Mouse (Mus musculus) myocyte (in vitro differentiated cells): ENCODE results near the gene Leng9. TPM values are rescaled to one million over a fixed set of nuclear protein-coding genes. Genes with fewer than 3 reads are reported as not detected.

Source experiments
- H3K27me3 ChIP-seq: one replicate; pipeline ENCODE4 v1.6.1; 2011; ENCODE audit not compliant: control insufficient read depth, insufficient read depth, insufficient read length
- H3K36me3 ChIP-seq: one replicate; pipeline ENCODE4 v1.6.1; 2011; ENCODE audit not compliant: control insufficient read depth, insufficient read depth
- H3K4me2 ChIP-seq: one replicate; pipeline ENCODE4 v1.6.1; 2011; ENCODE audit warnings: low read depth, control low read depth
- H3K4me3 ChIP-seq: one replicate; pipeline ENCODE4 v1.5.1; 2011; ENCODE audit warnings: mild to moderate bottlenecking, control low read depth, moderate library complexity
- H3K79me2 ChIP-seq: one replicate; pipeline ENCODE4 v1.6.1; 2011; ENCODE audit not compliant: control insufficient read depth, insufficient read depth
- H3ac ChIP-seq: one replicate; pipeline ENCODE4 v1.6.1; 2011; ENCODE audit not compliant: control insufficient read depth, insufficient read length
- CEBPB ChIP-seq: IDR thresholded peaks from 2 replicates; pipeline ENCODE4 v1.6.1; 2011; ENCODE audit warnings: mild to moderate bottlenecking, moderate library complexity; ENCODE audit not compliant: poor library complexity, insufficient read depth, severe bottlenecking
- E2F4 ChIP-seq: IDR thresholded peaks from one replicate; pipeline ENCODE4 v1.6.1; 2011; ENCODE audit warnings: mild to moderate bottlenecking, control low read depth, moderate library complexity; ENCODE audit not compliant: insufficient read depth
- MAX ChIP-seq: IDR thresholded peaks from one replicate; pipeline ENCODE4 v1.6.1; 2011; ENCODE audit warnings: low read depth, mild to moderate bottlenecking, control low read depth
- MYOD1 ChIP-seq, 3 experiments: IDR thresholded peaks; one replicate each; pipeline ENCODE4 v1.6.1; 2011; ENCODE audit warnings: control low read depth in 2 of 3, low read depth in 2 of 3, mild to moderate bottlenecking in 2 of 3, moderate library complexity in 1 of 3; ENCODE audit not compliant: insufficient read length in 2 of 3, control insufficient read depth in 1 of 3
- MYOG ChIP-seq, 3 experiments: IDR thresholded peaks; one replicate each; pipeline ENCODE4 v1.6.1; 2011; ENCODE audit warnings: control low read depth in 2 of 3, low read depth in 2 of 3, mild to moderate bottlenecking in 2 of 3; ENCODE audit not compliant: insufficient read length in 2 of 3, control insufficient read depth in 1 of 3, insufficient read depth in 1 of 3
- POLR2A ChIP-seq: IDR thresholded peaks from one replicate; pipeline ENCODE4 v1.6.1; 2011; ENCODE audit warnings: low read depth, mild to moderate bottlenecking, control low read depth, moderate library complexity; ENCODE audit not compliant: insufficient read length
- POLR2AphosphoS2 ChIP-seq: IDR thresholded peaks from one replicate; pipeline ENCODE4 v1.6.1; 2011; ENCODE audit warnings: low read depth, control low read depth; ENCODE audit not compliant: insufficient read length
- REST ChIP-seq: IDR thresholded peaks from one replicate; pipeline ENCODE4 v1.6.1; 2011; ENCODE audit warnings: mild to moderate bottlenecking, control low read depth, moderate library complexity; ENCODE audit not compliant: insufficient read depth, insufficient read length
- SRF ChIP-seq: IDR thresholded peaks from one replicate; pipeline ENCODE4 v1.6.1; 2011; ENCODE audit warnings: low read depth; ENCODE audit not compliant: control insufficient read depth, insufficient read length
- TCF12 ChIP-seq: IDR thresholded peaks from one replicate; pipeline ENCODE4 v1.6.1; 2011; ENCODE audit warnings: mild to moderate bottlenecking, control low read depth; ENCODE audit not compliant: poor library complexity, insufficient read depth, severe bottlenecking
- TCF3 ChIP-seq: IDR thresholded peaks from one replicate; pipeline ENCODE4 v1.6.1; 2011; ENCODE audit warnings: low read depth, control low read depth; ENCODE audit not compliant: insufficient read length
- USF1 ChIP-seq: IDR thresholded peaks from one replicate; pipeline ENCODE4 v1.6.1; 2011; ENCODE audit warnings: low read depth, mild to moderate bottlenecking, control low read depth, moderate library complexity
- polyA plus RNA-seq: library from polyadenylated mRNA; unstranded; fragments of >200 nt; fragmentation: generic; extraction: Trizol; gene quantifications from one replicate; pipeline ENCODE4 v1.2.1, GENCODE M21; 2012; ENCODE audit warnings: missing spikeins

The Leng9 gene
- polyA plus RNA-seq, 1 experiment = 3.2 TPM

GRCm38 (mm10) chr7:4154356-4154755 lies 4.2 kb upstream of the Leng9 start:
- no peak for TF ChIP-seq E2F4
- no peak for TF ChIP-seq TCF12
- TF ChIP-seq REST = no peak
- TF ChIP-seq MYOD1 (IDR thresholded peaks at IDR 0.05; ENCODE audit: control insufficient read depth in 1 of 3, insufficient read length in 2 of 3, low read depth in 2 of 3) = no peak
- TF ChIP-seq MAX = no peak
- no peak for TF ChIP-seq POLR2A
- TF ChIP-seq USF1 = no peak
- TF ChIP-seq CEBPB = no peak
- TF ChIP-seq SRF = no peak
- TF ChIP-seq POLR2AphosphoS2 = no peak
- TF ChIP-seq TCF3 = no peak
- no peak for TF ChIP-seq MYOG (IDR thresholded peaks at IDR 0.05; ENCODE audit: control insufficient read depth in 1 of 3, insufficient read depth in 1 of 3, insufficient read length in 2 of 3, low read depth in 2 of 3)
- H3K4me2 ChIP-seq = no peak overlapping the region
- H3K36me3 ChIP-seq = no peaks in the 10 kb centered on the region
- no peak overlapping the region for H3ac ChIP-seq
- no peaks in the 10 kb centered on the region for H3K27me3 ChIP-seq
- no peak overlapping the region for H3K4me3 ChIP-seq
- no peaks in the 10 kb centered on the region for H3K79me2 ChIP-seq

- H3K4me3 ChIP-seq = no peak overlapping the region
- TF ChIP-seq E2F4 (no peak), TCF12 (no peak), REST (no peak), MAX (no peak), CEBPB (no peak), MYOG (IDR thresholded peaks at IDR 0.05; ENCODE audit: control insufficient read depth in 1 of 3, insufficient read depth in 1 of 3, insufficient read length in 2 of 3, low read depth in 2 of 3) (no peak), POLR2A (no peak), MYOD1 (IDR thresholded peaks at IDR 0.05; ENCODE audit: control insufficient read depth in 1 of 3, insufficient read length in 2 of 3, low read depth in 2 of 3) (no peak), TCF3 (no peak), USF1 (no peak), POLR2AphosphoS2 (no peak), SRF (no peak)
- no peaks in the 10 kb centered on the region for H3K79me2 ChIP-seq
- no peak overlapping the region for H3ac ChIP-seq
- peaks cover 1% of the 10 kb centered on the region for H3K36me3 ChIP-seq
- H3K4me2 ChIP-seq = no peak overlapping the region
- H3K27me3 ChIP-seq = no peaks in the 10 kb centered on the region
These were observed 1.1 kb upstream of the Leng9 start for GRCm38 (mm10) chr7:4151241-4151640.

GRCm38 (mm10) chr7:4150811-4151221 lies 642 bp upstream of the Leng9 start:
- no peaks in the 10 kb centered on the region for H3K27me3 ChIP-seq
- no peak overlapping the region for H3ac ChIP-seq
- TF ChIP-seq MYOD1 (IDR thresholded peaks at IDR 0.05; ENCODE audit: control insufficient read depth in 1 of 3, insufficient read length in 2 of 3, low read depth in 2 of 3) = peak in 1 of 3 experiments; percentile 16
- no peak for TF ChIP-seq CEBPB
- TF ChIP-seq MYOG (IDR thresholded peaks at IDR 0.05; ENCODE audit: control insufficient read depth in 1 of 3, insufficient read depth in 1 of 3, insufficient read length in 2 of 3, low read depth in 2 of 3) = peak in 1 of 3 experiments; percentile 22
- no peak for TF ChIP-seq USF1
- TF ChIP-seq POLR2A = no peak
- TF ChIP-seq SRF = no peak
- H3K4me2 ChIP-seq = no peak overlapping the region
- H3K4me3 ChIP-seq = no peak overlapping the region
- no peaks in the 10 kb centered on the region for H3K79me2 ChIP-seq
- peaks cover 4% of the 10 kb centered on the region for H3K36me3 ChIP-seq

GRCm38 (mm10) chr7:4149209-4150054 lies 742 bp downstream of the Leng9 start:
- H3K4me3 ChIP-seq = peak overlapping the region; percentile 76

More at GRCm38 (mm10) chr7:4149209-4150054, 742 bp downstream of the Leng9 start:
- Histone ChIP-seq H3K27me3 (no peaks in the 10 kb centered on the region), H3K4me2 (peak overlapping the region; percentile 73), H3K79me2 (no peaks in the 10 kb centered on the region), H3ac (peak overlapping the region; percentile 58), H3K36me3 (peaks cover 9% of the 10 kb centered on the region)
- TF ChIP-seq MYOG (IDR thresholded peaks at IDR 0.05; ENCODE audit: control insufficient read depth in 1 of 3, insufficient read depth in 1 of 3, insufficient read length in 2 of 3, low read depth in 2 of 3) (peak in 1 of 3 experiments; percentile 24), USF1 (no peak), CEBPB (peak; percentile 85), POLR2AphosphoS2 (peak; percentile 94), POLR2A (peak; percentile 82)
